Mouse (Mus musculus): ENCODE measurements around the gene Cyp26a1. TPM values are rescaled to one million over a fixed set of nuclear protein-coding genes. Genes with fewer than 3 reads are reported as not detected.

Cyp26a1 gene
- 0.26 TPM in 1 of 2 replicates, not detected in the other for polyA plus RNA-seq (2015; fragmentation: Nextera tagmentation; extraction: Ambion mirVana)

GRCm38 (mm10) chr19:37697651-37698272 is at the start of gene Cyp26a1:
Gene Cyp26a1, plus strand, starts transcription at chr19:37697798.

GRCm38 (mm10) chr19:37685281-37685680 is 12.3 kb upstream of the Cyp26a1 start, which contains the start of gene Cyp26c1:
Gene Cyp26c1, plus strand, starts transcription at chr19:37685581.

Other genes with a start within 250 kb of the Cyp26a1 start
- 26.5 and 29.2 TPM in 2 replicates for gene Exoc6, start 147.4 kb upstream of the Cyp26a1 start, polyA plus RNA-seq (2015; fragmentation: Nextera tagmentation; extraction: Ambion mirVana)
- gene Cyp26c1, start 12.2 kb upstream of the Cyp26a1 start, polyA plus RNA-seq (2015; fragmentation: Nextera tagmentation; extraction: Ambion mirVana): not detected in 2 replicates

All from skeletal muscle tissue, postnatal 0 days (tissue).